Mouse (Mus musculus) midbrain, embryonic 16.5 days (tissue): ENCODE measurements around the gene Il17c. TPM values are rescaled to one million over a fixed set of nuclear protein-coding genes. Genes with fewer than 3 reads are reported as not detected.

Experiments used
- ATAC-seq: fragments of 200-750 bp; cut with Nextera tagmentation; 2 replicates; pipeline ENCODE4 v1.8.0; 2017; ENCODE audit warnings: moderate TSS enrichment
- H3K27ac ChIP-seq: fragments of 300-500 bp; sonication (generic); 2 replicates; pipeline ENCODE4 v1.5.1; 2014; ENCODE audit warnings: mild to moderate bottlenecking, low read length, mixed read lengths
- H3K27me3 ChIP-seq: fragments of 300-500 bp; sonication (generic); 2 replicates; pipeline ENCODE4 v1.6.1; 2014; ENCODE audit warnings: low read depth, low read length, mixed read lengths; ENCODE audit not compliant: control insufficient read depth, insufficient read depth
- H3K36me3 ChIP-seq: fragments of 300-500 bp; sonication (generic); 2 replicates; pipeline ENCODE4 v1.6.1; 2014; ENCODE audit warnings: mild to moderate bottlenecking, low read length, moderate library complexity, mixed read lengths; ENCODE audit not compliant: control insufficient read depth, insufficient read depth
- H3K4me1 ChIP-seq: fragments of 300-500 bp; sonication (generic); 2 replicates; pipeline ENCODE4 v1.6.1; 2014; ENCODE audit warnings: mild to moderate bottlenecking, low read length, mixed read lengths; ENCODE audit not compliant: control insufficient read depth, insufficient read depth
- H3K4me2 ChIP-seq: fragments of 300-500 bp; sonication (generic); 2 replicates; pipeline ENCODE4 v1.6.1; 2014; ENCODE audit warnings: mild to moderate bottlenecking, low read length, mixed read lengths
- H3K4me3 ChIP-seq: fragments of 300-500 bp; sonication (generic); 2 replicates; pipeline ENCODE4 v1.5.1; 2014; ENCODE audit warnings: low read depth, mild to moderate bottlenecking, low read length, moderate library complexity, mixed read lengths
- H3K9ac ChIP-seq: fragments of 300-500 bp; sonication (generic); 2 replicates; pipeline ENCODE4 v1.6.1; 2014; ENCODE audit warnings: low read depth, low read length, mixed read lengths
- H3K9me3 ChIP-seq: fragments of 300-500 bp; sonication (generic); replicated peaks from 2 replicates; pipeline ENCODE4 v1.6.1; 2014; ENCODE audit warnings: mild to moderate bottlenecking, low read length, mixed read lengths; ENCODE audit not compliant: control insufficient read depth, poor library complexity, severe bottlenecking
- WGBS: fragments of 180-500 bp; shearing (Covaris S2); extraction: QIAGEN DNeasy Blood & Tissue Kit; methylation state at CpG from one replicate; pipeline ENCODE4 v1.1.7; 2014; 5-methylcytosine and 5-hydroxymethylcytosine counted together
- polyA plus RNA-seq: library from polyadenylated mRNA; unstranded; fragments of >200 nt; fragmentation: Nextera tagmentation; extraction: Ambion mirVana; gene quantifications from 2 replicates; pipeline ENCODE4 v1.2.1, GENCODE M21; 2015

Gene Il17c
- polyA plus RNA-seq, 1 experiment from 2014 or later: not detected

DNA sequence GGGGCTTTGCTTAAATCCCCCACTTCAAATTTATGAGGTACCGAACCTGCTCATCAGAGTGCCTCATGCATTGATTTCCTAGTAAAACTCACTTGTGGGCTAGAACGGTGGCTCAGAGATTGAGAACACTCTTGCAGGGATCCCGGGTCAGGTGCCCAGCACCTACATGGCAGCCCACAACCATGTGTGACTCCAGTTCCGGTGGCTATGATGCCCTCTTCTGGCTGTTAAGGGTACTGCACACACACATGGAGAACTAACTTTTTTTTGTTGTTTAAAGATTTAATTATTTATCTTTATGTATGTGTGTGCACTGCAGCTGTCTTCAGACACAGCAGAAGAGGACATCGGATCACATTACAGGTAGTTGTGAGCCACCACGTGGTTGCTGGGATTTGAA is 13.6 kb downstream of the Il17c start:
- 89% methylated on average over 6 of the region's 6 CpGs for WGBS
- H3K36me3 ChIP-seq: peaks cover 39% of the 10 kb centered on the region

GRCm38 (mm10) chr8:122436146-122436545 is 14.3 kb downstream of the Il17c start:
- peaks cover 39% of the 10 kb centered on the region for H3K36me3 ChIP-seq
- WGBS: 97% methylated on average over 9 of the region's 9 CpGs

More for the DNA sequence above, 13.6 kb downstream of the Il17c start:
- Histone ChIP-seq H3K4me1 (peaks cover 5% of the 10 kb centered on the region), H3K27ac (no peak overlapping the region), H3K27me3 (no peaks in the 10 kb centered on the region), H3K9ac (no peak overlapping the region), H3K9me3 (no peaks in the 10 kb centered on the region), H3K4me2 (no peak overlapping the region), H3K4me3 (no peak overlapping the region)
- no peak for ATAC-seq

GRCm38 (mm10) chr8:122436586-122437125 is 14.8 kb downstream of the Il17c start:
- 91% methylated on average over 20 of the region's 20 CpGs for WGBS
- peaks cover 39% of the 10 kb centered on the region for H3K36me3 ChIP-seq
- H3K4me1 ChIP-seq: peaks cover 8% of the 10 kb centered on the region
- no peak overlapping the region for H3K4me2 ChIP-seq
- no peak for ATAC-seq
- no peak overlapping the region for H3K4me3 ChIP-seq
- no peak overlapping the region for H3K9ac ChIP-seq
- no peaks in the 10 kb centered on the region for H3K27me3 ChIP-seq
- H3K9me3 ChIP-seq: no peaks in the 10 kb centered on the region
- H3K27ac ChIP-seq: no peak overlapping the region

More at GRCm38 (mm10) chr8:122436146-122436545, 14.3 kb downstream of the Il17c start:
- ATAC-seq: no peak
- Histone ChIP-seq H3K9ac (no peak overlapping the region), H3K4me3 (no peak overlapping the region), H3K27ac (no peak overlapping the region), H3K4me2 (no peak overlapping the region), H3K27me3 (no peaks in the 10 kb centered on the region), H3K9me3 (no peaks in the 10 kb centered on the region), H3K4me1 (peaks cover 5% of the 10 kb centered on the region)

DNA sequence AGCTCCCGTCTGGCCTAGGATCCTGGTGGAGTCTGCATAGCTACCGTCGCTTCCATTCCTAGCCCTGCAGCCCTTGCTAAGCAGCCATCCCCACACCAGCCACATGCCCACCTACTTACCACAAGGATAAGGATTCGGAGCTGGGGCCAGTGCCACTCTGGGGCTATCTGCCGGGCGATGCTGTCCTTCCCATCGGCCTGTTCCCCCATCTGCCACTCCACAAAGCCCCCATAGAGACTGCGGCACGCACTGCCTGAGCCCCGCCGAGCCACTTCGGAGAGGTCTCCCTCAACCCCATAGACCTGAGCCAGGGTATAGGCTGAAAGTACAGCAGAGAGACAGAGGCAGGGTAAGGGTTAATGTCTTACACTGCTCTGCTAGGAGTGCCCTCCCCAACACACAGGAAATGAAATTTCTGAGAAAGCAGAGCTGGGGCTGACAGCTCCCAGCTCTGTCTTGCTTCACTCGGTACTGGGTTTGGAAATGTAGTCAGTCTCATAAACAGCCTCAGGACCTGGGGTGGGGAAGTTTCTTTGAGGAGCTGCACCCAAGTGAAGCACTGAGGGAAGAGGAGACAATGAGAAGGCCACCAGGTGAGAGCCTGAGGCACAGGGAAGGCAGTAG is 16.0 kb downstream of the Il17c start:
- no peak overlapping the region for H3K4me3 ChIP-seq
- peaks cover 12% of the 10 kb centered on the region for H3K4me1 ChIP-seq
- H3K9ac ChIP-seq: no peak overlapping the region
- peaks cover 39% of the 10 kb centered on the region for H3K36me3 ChIP-seq
- no peak for ATAC-seq
- 93% methylated on average over 13 of the region's 13 CpGs for WGBS
- H3K27ac ChIP-seq: no peak overlapping the region
- H3K27me3 ChIP-seq: no peaks in the 10 kb centered on the region
- no peaks in the 10 kb centered on the region for H3K9me3 ChIP-seq
- H3K4me2 ChIP-seq: no peak overlapping the region

DNA sequence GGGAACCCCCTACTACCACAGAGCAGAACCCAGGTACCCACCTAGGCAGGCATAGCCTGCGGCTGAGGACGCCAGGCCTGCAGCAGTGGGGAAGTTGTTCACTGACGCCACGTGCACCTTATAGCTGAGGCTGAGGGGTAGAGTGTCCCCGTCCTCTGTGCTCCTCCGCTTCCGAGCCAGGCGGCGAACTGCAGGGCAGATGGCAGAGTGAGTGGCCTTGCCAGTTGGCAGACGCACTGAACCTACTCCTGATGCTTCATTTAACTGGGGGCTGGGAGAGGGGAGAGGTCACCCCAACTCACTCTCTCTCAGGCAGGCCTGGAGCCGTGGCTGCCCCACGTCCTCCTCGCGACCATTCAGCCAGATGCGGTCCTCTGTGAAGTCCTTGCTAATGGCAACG is 17.5 kb downstream of the Il17c start:
- Histone ChIP-seq H3K4me2 (no peak overlapping the region), H3K9me3 (no peaks in the 10 kb centered on the region), H3K4me3 (no peak overlapping the region), H3K4me1 (peaks cover 12% of the 10 kb centered on the region), H3K36me3 (peaks cover 31% of the 10 kb centered on the region), H3K27ac (no peak overlapping the region), H3K27me3 (no peaks in the 10 kb centered on the region), H3K9ac (no peak overlapping the region)
- 91% methylated on average over 16 of the region's 16 CpGs for WGBS
- ATAC-seq: no peak

DNA sequence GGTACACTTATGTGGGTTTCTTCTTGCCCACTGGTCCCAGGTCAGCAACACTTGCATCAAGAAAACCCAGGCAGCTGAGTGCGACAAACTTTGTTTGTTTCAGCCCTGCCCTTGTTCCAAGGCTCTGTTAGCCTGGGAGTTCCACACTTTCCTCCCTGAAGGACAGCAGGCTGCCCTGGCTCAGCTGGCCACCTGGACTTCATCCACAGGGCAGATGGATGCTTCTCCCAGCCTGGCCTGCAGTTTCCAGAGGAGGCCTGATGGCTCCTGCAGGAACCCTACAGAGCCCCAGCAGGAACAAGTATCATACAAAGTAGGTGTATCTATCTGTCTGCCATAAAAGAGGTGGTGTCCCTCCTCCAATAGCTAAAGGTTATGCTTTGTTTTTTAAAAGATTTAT is 19.5 kb downstream of the Il17c start:
- Histone ChIP-seq H3K4me1 (peaks cover 24% of the 10 kb centered on the region), H3K9me3 (no peaks in the 10 kb centered on the region), H3K27me3 (no peaks in the 10 kb centered on the region), H3K4me2 (no peak overlapping the region), H3K36me3 (peaks cover 15% of the 10 kb centered on the region), H3K9ac (no peak overlapping the region), H3K4me3 (no peak overlapping the region), H3K27ac (no peak overlapping the region)
- 100% methylated on average over 1 of the region's 1 CpGs for WGBS
- ATAC-seq: no peak

- Histone ChIP-seq H3K4me1 (peaks cover 24% of the 10 kb centered on the region), H3K4me3 (peak overlapping the region; percentile 63), H3K9ac (peak overlapping the region; percentile 77), H3K27me3 (no peaks in the 10 kb centered on the region), H3K36me3 (peaks cover 7% of the 10 kb centered on the region; the same call in 1 of the 2 replicates), H3K27ac (peak overlapping the region; percentile 87), H3K4me2 (peak overlapping the region; percentile 75), H3K9me3 (no peaks in the 10 kb centered on the region)
- ATAC-seq: no peak
- 12% methylated on average over 7 of the region's 7 CpGs for WGBS
Measured at GRCm38 (mm10) chr8:122442356-122442755, 20.5 kb downstream of the Il17c start.

DNA sequence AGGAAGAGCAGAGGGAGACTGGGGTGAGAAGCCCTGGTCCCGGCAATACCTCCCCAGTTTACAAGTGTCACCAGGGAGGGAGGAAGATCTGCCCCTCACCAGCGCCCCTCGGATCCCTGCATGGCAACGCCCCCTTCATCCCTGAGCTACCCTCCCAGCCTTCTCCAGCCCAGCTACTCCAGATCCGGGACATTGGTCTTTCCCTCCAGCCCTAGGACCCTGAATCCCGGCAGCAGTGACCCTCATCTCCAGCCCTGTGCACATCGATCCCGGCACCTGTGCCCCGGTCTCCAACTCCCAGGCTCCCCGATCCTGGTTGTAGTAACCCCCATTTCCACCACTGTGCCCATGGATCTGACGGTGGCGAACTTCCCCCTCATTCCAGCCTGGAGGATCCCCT is 21.0 kb downstream of the Il17c start:
- Histone ChIP-seq H3K4me1 (peaks cover 24% of the 10 kb centered on the region), H3K36me3 (peaks cover 3% of the 10 kb centered on the region; the same call in 1 of the 2 replicates), H3K9me3 (no peaks in the 10 kb centered on the region), H3K27me3 (no peaks in the 10 kb centered on the region), H3K4me2 (peak overlapping the region; percentile 75), H3K4me3 (peak overlapping the region; percentile 63), H3K9ac (peak overlapping the region; percentile 77), H3K27ac (peak overlapping the region; percentile 87)
- ATAC-seq: peak; percentile 18
- 2% methylated on average over 12 of the region's 12 CpGs for WGBS

GRCm38 (mm10) chr8:122443262-122444006 is 21.6 kb downstream of the Il17c start, which contains the start of gene Mvd:
Mvd (minus strand) TSS chr8:122443422.
- H3K36me3 ChIP-seq: 0 out of 2 replicates have a peak, but pooled peaks cover 2% of the 10 kb centered on the region
- peak within 1 kb of the TSS; percentile 80 for H3K9ac ChIP-seq
- peak; percentile 99 for ATAC-seq
- no peaks in the 10 kb centered on the region for H3K9me3 ChIP-seq
- no peaks in the 10 kb centered on the region for H3K27me3 ChIP-seq
- H3K4me1 ChIP-seq: peaks cover 24% of the 10 kb centered on the region
- under 1% methylated on average over 47 of the region's 47 CpGs for WGBS
- H3K4me2 ChIP-seq: peak within 1 kb of the TSS; percentile 75
- peak within 1 kb of the TSS; percentile 97 for H3K27ac ChIP-seq
- H3K4me3 ChIP-seq: peak within 1 kb of the TSS; percentile 63
